Mouse (Mus musculus) cerebellum, adult 9-11 months (tissue): ENCODE results near the gene Zfp454.

ENCODE experiments used
- DNase-seq: peaks from one replicate; pipeline ENCODE4 v3.0.0; 2022

Gene Zfp454

GRCm38 (mm10) chr11:50887390-50888128, at the start of gene Zfp454:
Gene Zfp454 (minus strand): TSS chr11:50887651.
- peak; percentile 97 for DNase-seq

- no peak for DNase-seq
Observed at GRCm38 (mm10) chr11:50932040-50932439, 44.6 kb upstream of the Zfp454 start.

GRCm38 (mm10) chr11:50931451-50931866, 44.0 kb upstream of the Zfp454 start, which contains the start of gene Zfp354b:
Gene Zfp354b (minus strand): TSS chr11:50931633.
- DNase-seq, result peak; percentile 92

GRCm38 (mm10) chr11:50931021-50931420, 43.6 kb upstream of the Zfp454 start:
- no peak for DNase-seq

- DNase-seq, result peak; percentile 25
Observed at GRCm38 (mm10) chr11:50930469-50931014, 43.1 kb upstream of the Zfp454 start.

GRCm38 (mm10) chr11:50915671-50916320, 28.3 kb upstream of the Zfp454 start, which contains the start of gene Zfp2:
Gene Zfp2 (minus strand): TSS chr11:50916165.
- peak; percentile 93 for DNase-seq

GRCm38 (mm10) chr11:50914461-50914860, 27.0 kb upstream of the Zfp454 start:
- no peak for DNase-seq

- DNase-seq, result no peak
Observed at GRCm38 (mm10) chr11:50913301-50913700, 25.9 kb upstream of the Zfp454 start.

GRCm38 (mm10) chr11:50908136-50908535, 20.7 kb upstream of the Zfp454 start:
- DNase-seq, result no peak

GRCm38 (mm10) chr11:50897359-50897758, 9.9 kb upstream of the Zfp454 start:
- DNase-seq, result no peak

GRCm38 (mm10) chr11:50892441-50892840, 5.0 kb upstream of the Zfp454 start:
- no peak for DNase-seq

GRCm38 (mm10) chr11:50886933-50887293, 538 bp downstream of the Zfp454 start:
- no peak for DNase-seq

GRCm38 (mm10) chr11:50886231-50886932, 1.1 kb downstream of the Zfp454 start:
- DNase-seq, result peak; percentile 55

- no peak for DNase-seq
Observed at GRCm38 (mm10) chr11:50883756-50884155, 3.7 kb downstream of the Zfp454 start.

GRCm38 (mm10) chr11:50878641-50879040, 8.8 kb downstream of the Zfp454 start:
- DNase-seq, result no peak

GRCm38 (mm10) chr11:50850989-50851601, 36.4 kb downstream of the Zfp454 start:
- DNase-seq, result no peak

GRCm38 (mm10) chr11:50850177-50850735, 37.2 kb downstream of the Zfp454 start, which contains the start of gene Grm6:
Gene Grm6 (plus strand): TSS chr11:50850685.
- DNase-seq, result no peak

GRCm38 (mm10) chr11:50849310-50849709, 38.1 kb downstream of the Zfp454 start:
- DNase-seq, result no peak

GRCm38 (mm10) chr11:50848520-50849137, 38.8 kb downstream of the Zfp454 start:
- DNase-seq, result no peak

GRCm38 (mm10) chr11:50847047-50847446, 40.4 kb downstream of the Zfp454 start:
- no peak for DNase-seq

- no peak for DNase-seq
Observed at GRCm38 (mm10) chr11:50845951-50846350, 41.5 kb downstream of the Zfp454 start.
